Mouse (Mus musculus) layer of hippocampus, postnatal 14 days (tissue): ENCODE data around the gene Zfp879. TPM values are rescaled to one million over a fixed set of nuclear protein-coding genes. Genes with fewer than 3 reads are reported as not detected.

Experiments
- total RNA-seq, 2 experiments: library from RNA; stranded (reverse); gene quantifications; 2 replicates each; pipeline ENCODE4 v1.2.3; 2021

The Zfp879 gene
- total RNA-seq, 2 experiments from 2014 or later = 3.1 to 4.4 TPM

Other genes starting within 250 kb of the Zfp879 start
- gene Adamts2, start 239.5 kb downstream of the Zfp879 start, total RNA-seq = 1 to 10 TPM; 6.3 to 8.3 TPM
- gene Zfp354c, start 13.8 kb downstream of the Zfp879 start, total RNA-seq = 10 to 100 TPM; 46.4 to 51.7 TPM
- gene Grm6, start 9.1 kb upstream of the Zfp879 start, total RNA-seq = not detected
- gene Zfp454, start 46.1 kb upstream of the Zfp879 start, total RNA-seq = 1 to 10 TPM; 6.1 to 6.5 TPM
- gene Zfp2, start 74.6 kb upstream of the Zfp879 start, total RNA-seq = 10 to 100 TPM; 16.4 to 18.0 TPM
- gene Zfp354b, start 90.1 kb upstream of the Zfp879 start, total RNA-seq = 1 to 10 TPM; 4.8 to 6.6 TPM
- not detected for gene 4933414I15Rik, start 102.2 kb upstream of the Zfp879 start, total RNA-seq
- gene Prop1, start 112.2 kb upstream of the Zfp879 start, total RNA-seq = not detected
- not detected for gene Olfr1378, start 125.0 kb upstream of the Zfp879 start, total RNA-seq
- gene Olfr1377, start 140.4 kb upstream of the Zfp879 start, total RNA-seq = not detected
- gene Olfr51, start 162.0 kb upstream of the Zfp879 start, total RNA-seq = not detected
- gene Olfr54, start 172.7 kb upstream of the Zfp879 start, total RNA-seq = not detected
- gene Olfr1375, start 206.6 kb upstream of the Zfp879 start, total RNA-seq = not detected
- gene Zfp354a, start 217.7 kb upstream of the Zfp879 start, total RNA-seq = 1 to 10 TPM; 7.7 to 9.6 TPM